8 mouse cellular contexts compared by ENCODE assay signal in genomic region chr9:59189141-59189540, GRCm38 (mm10).
DNase-seq lines count a peak whose midpoint lies in the region; ATAC-seq and TF ChIP-seq lines count a peak whose summit lies in the region.

No protein-coding gene starts in this region.

- no peak for TF ChIP-seq POLR2A in kidney, adult 2 months (IDR thresholded peaks at IDR 0.05; ENCODE audit: low read depth, low read length)
- no peak for TF ChIP-seq POLR2A in thymus, adult 2 months (IDR thresholded peaks at IDR 0.05; ENCODE audit: control insufficient read depth, extremely low read depth, insufficient read depth, low read length, poor library complexity)

- peak; percentile 97 for DNase-seq in heart, adult 11 months
- peak; percentile 43 to 47 for DNase-seq in adrenal gland, postnatal 36 days
- DNase-seq in gastrocnemius, postnatal 25 days, result peak; percentile 90
- peak; percentile 45 for DNase-seq in kidney, adult 2 months
- peak; percentile 49 for DNase-seq in lung, postnatal 0 days (ENCODE audit: low spot score)
- no peak for DNase-seq in B cell, adult 2 months
- DNase-seq in thymus, adult 2 months, result no peak

- H3K9me3 ChIP-seq in heart, embryonic 12.5 days (replicated peaks), result no peaks in the 10 kb centered on the region
- H3K9me3 ChIP-seq in lung, postnatal 0 days (ENCODE audit: low read length), result no peaks in the 10 kb centered on the region

- no peak for ATAC-seq in heart, embryonic 12.5 days (ENCODE audit: insufficient number of reproducible peaks, low FRiP score)
- ATAC-seq in lung, postnatal 0 days, result no peak

- no peaks in the 10 kb centered on the region for H3K4me1 ChIP-seq in heart, embryonic 12.5 days (replicated peaks)
- H3K4me1 ChIP-seq in kidney, adult 2 months (ENCODE audit: control insufficient read depth, insufficient read depth, low read length), result no peaks in the 10 kb centered on the region
- 0 out of 2 replicates have a peak, but pooled peaks cover 4% of the 10 kb centered on the region for H3K4me1 ChIP-seq in lung, postnatal 0 days (ENCODE audit: insufficient read depth, low read depth, low read length)
- H3K4me1 ChIP-seq in thymus, adult 2 months (replicated peaks; ENCODE audit: control insufficient read depth, insufficient read depth, low read length), result no peaks in the 10 kb centered on the region

- no peak overlapping the region for H3K4me3 ChIP-seq in heart, embryonic 12.5 days
- no peak overlapping the region for H3K4me3 ChIP-seq in kidney, adult 2 months (ENCODE audit: insufficient read depth, low read depth, low read length)
- H3K4me3 ChIP-seq in lung, postnatal 0 days (ENCODE audit: low read depth, low read length), result no peak overlapping the region
- H3K4me3 ChIP-seq in thymus, adult 2 months (ENCODE audit: control insufficient read depth, insufficient read depth, low read length), result no peak overlapping the region

- H3K27ac ChIP-seq in heart, embryonic 12.5 days (ENCODE audit: poor library complexity, severe bottlenecking), result no peak overlapping the region
- H3K27ac ChIP-seq in kidney, adult 2 months (ENCODE audit: insufficient read depth, low read depth, low read length), result no peak overlapping the region
- H3K27ac ChIP-seq in lung, postnatal 0 days (ENCODE audit: low read length), result no peak overlapping the region
- no peak overlapping the region for H3K27ac ChIP-seq in thymus, adult 2 months (ENCODE audit: control insufficient read depth, insufficient read depth, low read length)

- H3K36me3 ChIP-seq in heart, embryonic 12.5 days, result no peaks in the 10 kb centered on the region
- no peaks in the 10 kb centered on the region for H3K36me3 ChIP-seq in kidney, adult 2 months (ENCODE audit: control insufficient read depth, insufficient read depth, low read length)
- H3K36me3 ChIP-seq in lung, postnatal 0 days (ENCODE audit: insufficient read depth, low read length), result no peaks in the 10 kb centered on the region
- H3K36me3 ChIP-seq in thymus, adult 2 months (ENCODE audit: control insufficient read depth, insufficient read depth, low read length), result no peaks in the 10 kb centered on the region

- WGBS in heart, embryonic 12.5 days, result 73% methylated on average over 9 of the region's 9 CpGs
- 23% methylated on average over 9 of the region's 9 CpGs for WGBS in kidney, adult 2 months
- whole genome bisulfite sequencing in lung, postnatal 0 days, result 16% methylated on average over 9 of the region's 9 CpGs
- WGBS in thymus, adult 2 months, result 23% methylated on average over 9 of the region's 9 CpGs

- no peak overlapping the region for H3K4me2 ChIP-seq in heart, embryonic 12.5 days
- no peak overlapping the region for H3K4me2 ChIP-seq in lung, postnatal 0 days (replicated peaks; ENCODE audit: low read depth, low read length)

- 0 out of 2 replicates have a peak, but pooled peaks cover 3% of the 10 kb centered on the region for H3K27me3 ChIP-seq in heart, embryonic 12.5 days (replicated peaks)
- H3K27me3 ChIP-seq in kidney, adult 2 months (replicated peaks; ENCODE audit: control insufficient read depth, insufficient read depth, low read length), result no peaks in the 10 kb centered on the region
- H3K27me3 ChIP-seq in lung, postnatal 0 days (replicated peaks; ENCODE audit: insufficient read depth, low read length), result no peaks in the 10 kb centered on the region
- no peaks in the 10 kb centered on the region for H3K27me3 ChIP-seq in thymus, adult 2 months (ENCODE audit: control insufficient read depth, insufficient read depth, low read length)

- no peak overlapping the region for H3K9ac ChIP-seq in heart, embryonic 12.5 days
- no peak overlapping the region for H3K9ac ChIP-seq in lung, postnatal 0 days (replicated peaks; ENCODE audit: low read depth)

- TF ChIP-seq EP300 in lung, postnatal 0 days (IDR thresholded peaks at IDR 0.05), result no peak

- TF ChIP-seq CTCF in kidney, adult 2 months (conservative IDR thresholded peaks at IDR 0.05; ENCODE audit: insufficient read depth, insufficient read length, low read depth, low read length), result no peak
- TF ChIP-seq CTCF in lung, postnatal 0 days (IDR thresholded peaks at IDR 0.05), result no peak
- TF ChIP-seq CTCF in thymus, adult 2 months (IDR thresholded peaks at IDR 0.05; ENCODE audit: borderline replicate concordance, control insufficient read depth, extremely low read depth, insufficient read depth, low read length, poor library complexity), result no peak

Comparison
In these comparisons a context has a peak if more than half of its experiments do, and no peak if none do; other contexts are left out.
1. DNase-seq: peak in heart, adult 11 months (single experiment), adrenal gland, postnatal 36 days (2 of 2), gastrocnemius, postnatal 25 days (single experiment), kidney, adult 2 months (single experiment) and lung, postnatal 0 days (single experiment); none in B cell, adult 2 months (0 of 2) and thymus, adult 2 months (single experiment).